Mouse (Mus musculus): ENCODE data around the gene Gm17660. TPM values are rescaled to one million over a fixed set of nuclear protein-coding genes. Genes with fewer than 3 reads are reported as not detected.

The Gm17660 gene
- total RNA-seq, 2 experiments from 2014 or later = not detected

- no peak for DNase-seq (ENCODE audit: extremely low spot score in 1 of 2, low spot score in 2 of 2)
- intact Hi-C loops (cut with DNase I) = no loop called here
- Histone ChIP-seq H3K4me3 (no peak overlapping the region), H3K27ac (no peak overlapping the region)
- TF ChIP-seq CTCF (IDR thresholded peaks at IDR 0.05) = no peak
Observed at GRCm38 (mm10) chr5:104054938-104055337, 22.5 kb downstream of the Gm17660 start.

GRCm38 (mm10) chr5:104052956-104053355, 24.5 kb downstream of the Gm17660 start:
- no peak for DNase-seq (ENCODE audit: extremely low spot score in 1 of 2, low spot score in 2 of 2)
- intact Hi-C loops (cut with DNase I) = no loop called here
- peak; percentile 23 for TF ChIP-seq CTCF (IDR thresholded peaks at IDR 0.05)

GRCm38 (mm10) chr5:104048139-104048538, 29.3 kb downstream of the Gm17660 start:
- H3K4me3 ChIP-seq = peak overlapping the region; percentile 82
- intact Hi-C loops (cut with DNase I) = loop anchor here (5.0 to 10.0 kb wide), 2 partner anchors 136 to 193 kb away; partner anchors contain the start of gene Klhl8
- no peak; the same call in 1 of the 2 replicates for TF ChIP-seq CTCF (IDR thresholded peaks at IDR 0.05)
- no peak overlapping the region; the same call in 1 of the 2 replicates for H3K27ac ChIP-seq
- DNase-seq (ENCODE audit: extremely low spot score in 1 of 2, low spot score in 2 of 2) = no peak

More at GRCm38 (mm10) chr5:104052956-104053355, 24.5 kb downstream of the Gm17660 start:
- Histone ChIP-seq H3K4me3 (no peak overlapping the region), H3K27ac (no peak overlapping the region)

- intact Hi-C loops (cut with DNase I) = loop anchor here (2.0 to 10.0 kb wide), 3 partner anchors 27 to 193 kb away; partner anchors contain the start of gene Klhl8
- H3K27ac ChIP-seq = peak overlapping the region; percentile 91
- TF ChIP-seq CTCF (IDR thresholded peaks at IDR 0.05) = no peak
- peak overlapping the region; percentile 82 for H3K4me3 ChIP-seq
- DNase-seq (ENCODE audit: extremely low spot score in 1 of 2, low spot score in 2 of 2) = no peak
Observed at GRCm38 (mm10) chr5:104047200-104048105, 30.0 kb downstream of the Gm17660 start.

GRCm38 (mm10) chr5:104046256-104047199, 30.9 kb downstream of the Gm17660 start, which contains the start of gene Nudt9:
Gene Nudt9 (plus strand): TSS chr5:104046306.
- DNase-seq (ENCODE audit: extremely low spot score in 1 of 2, low spot score in 2 of 2) = peak; percentile 98 to 99
- Histone ChIP-seq H3K4me3 (peak within 1 kb of the TSS; percentile 82), H3K27ac (peak within 1 kb of the TSS; percentile 93)
- no peak; the same call in 1 of the 2 replicates for TF ChIP-seq CTCF (IDR thresholded peaks at IDR 0.05)
- intact Hi-C loops (cut with DNase I) = loop anchor here (2.0 to 10.0 kb wide), 3 partner anchors 28 to 192 kb away; partner anchors contain the start of gene Klhl8

- intact Hi-C loops (cut with DNase I) = loop anchor here (10.0 kb wide), 1 partner anchor 189 kb away; no protein-coding TSS in a partner anchor
- DNase-seq (ENCODE audit: extremely low spot score in 1 of 2, low spot score in 2 of 2) = no peak
- H3K4me3 ChIP-seq = no peak overlapping the region
- H3K27ac ChIP-seq = no peak overlapping the region
- TF ChIP-seq CTCF (IDR thresholded peaks at IDR 0.05) = no peak
Observed at GRCm38 (mm10) chr5:104043704-104044103, 33.7 kb downstream of the Gm17660 start.

- intact Hi-C loops (cut with DNase I) = loop anchor here (10.0 kb wide), 1 partner anchor 188 kb away; no protein-coding TSS in a partner anchor
- DNase-seq (ENCODE audit: extremely low spot score in 1 of 2, low spot score in 2 of 2) = no peak
- TF ChIP-seq CTCF (IDR thresholded peaks at IDR 0.05) = no peak
- H3K4me3 ChIP-seq = no peak overlapping the region
- no peak overlapping the region for H3K27ac ChIP-seq
Observed at GRCm38 (mm10) chr5:104042906-104043305, 34.5 kb downstream of the Gm17660 start.

GRCm38 (mm10) chr5:104039154-104039932, 38.1 kb downstream of the Gm17660 start:
- peak; percentile 81 for TF ChIP-seq CTCF (IDR thresholded peaks at IDR 0.05)
- Histone ChIP-seq H3K27ac (no peak overlapping the region), H3K4me3 (no peak overlapping the region)
- intact Hi-C loops (cut with DNase I) = loop anchor here (1.0 kb wide), 1 partner anchor 40 kb away; no protein-coding TSS in a partner anchor
- peak; percentile 39 to 50 for DNase-seq (ENCODE audit: extremely low spot score in 1 of 2, low spot score in 2 of 2)

GRCm38 (mm10) chr5:104036686-104037085, 40.7 kb downstream of the Gm17660 start:
- no peak for DNase-seq (ENCODE audit: extremely low spot score in 1 of 2, low spot score in 2 of 2)
- H3K27ac ChIP-seq = no peak overlapping the region
- intact Hi-C loops (cut with DNase I) = no loop called here
- no peak for TF ChIP-seq CTCF (IDR thresholded peaks at IDR 0.05)
- H3K4me3 ChIP-seq = no peak overlapping the region

GRCm38 (mm10) chr5:104035824-104036223, 41.6 kb downstream of the Gm17660 start:
- DNase-seq (ENCODE audit: extremely low spot score in 1 of 2, low spot score in 2 of 2) = no peak
- intact Hi-C loops (cut with DNase I) = no loop called here
- Histone ChIP-seq H3K27ac (no peak overlapping the region), H3K4me3 (no peak overlapping the region)
- TF ChIP-seq CTCF (IDR thresholded peaks at IDR 0.05) = no peak

Measured in left cerebral cortex, adult 2 months (tissue).